Mouse (Mus musculus) embryonic facial prominence, embryonic 14.5 days (tissue): ENCODE data around the gene Ldb3. TPM values are rescaled to one million over a fixed set of nuclear protein-coding genes. Genes with fewer than 3 reads are reported as not detected.
A peak's percentile ranks its signal among the peaks of the same experiment; 100 is the strongest.

Experiments
- ATAC-seq: fragments of 200-750 bp; cut with Nextera tagmentation; 2 replicates; pipeline ENCODE4 v1.8.0; 2017; ENCODE audit warnings: low read depth, moderate number of reproducible peaks, moderate TSS enrichment
- DNase-seq: peaks from one replicate; pipeline ENCODE4 v3.0.0-alpha.2; 2015; ENCODE audit warnings: low spot score
- H3K27ac ChIP-seq: fragments of 300-500 bp; sonication (generic); replicated peaks from 2 replicates; pipeline ENCODE4 v1.5.1; 2014; ENCODE audit warnings: low read depth, mild to moderate bottlenecking, low read length, moderate library complexity
- H3K27me3 ChIP-seq: fragments of 300-500 bp; sonication (generic); replicated peaks from 2 replicates; pipeline ENCODE4 v1.6.1; 2014; ENCODE audit warnings: low read length; ENCODE audit not compliant: control insufficient read depth, insufficient read depth
- H3K36me3 ChIP-seq: fragments of 300-500 bp; sonication (generic); 2 replicates; pipeline ENCODE4 v1.6.1; 2014; ENCODE audit warnings: low read length, mixed read lengths; ENCODE audit not compliant: control insufficient read depth, insufficient read depth
- H3K4me1 ChIP-seq: fragments of 300-500 bp; sonication (generic); 2 replicates; pipeline ENCODE4 v1.6.1; 2014; ENCODE audit warnings: antibody characterized with exemption, low read length; ENCODE audit not compliant: control insufficient read depth, insufficient read depth
- H3K4me2 ChIP-seq: fragments of 300-500 bp; sonication (generic); 2 replicates; pipeline ENCODE4 v1.6.1; 2014; ENCODE audit warnings: low read depth, mild to moderate bottlenecking, low read length, moderate library complexity, mixed read lengths
- H3K4me3 ChIP-seq: fragments of 300-500 bp; sonication (generic); 2 replicates; pipeline ENCODE4 v1.5.1; 2014; ENCODE audit warnings: low read depth, mild to moderate bottlenecking, low read length
- H3K9ac ChIP-seq: fragments of 300-500 bp; sonication (generic); 2 replicates; pipeline ENCODE4 v1.6.1; 2014; ENCODE audit warnings: low read depth, mild to moderate bottlenecking, low read length, moderate library complexity, mixed read lengths
- H3K9me3 ChIP-seq: fragments of 300-500 bp; sonication (generic); 2 replicates; pipeline ENCODE4 v1.6.1; 2016; ENCODE audit warnings: low read length; ENCODE audit not compliant: control insufficient read depth
- WGBS: fragments of 180-500 bp; shearing (Covaris S2); extraction: QIAGEN DNeasy Blood & Tissue Kit; methylation state at CpG from one replicate; pipeline ENCODE4 v1.1.7; 2014; 5-methylcytosine and 5-hydroxymethylcytosine counted together
- polyA plus RNA-seq: library from polyadenylated mRNA; unstranded; fragments of >200 nt; fragmentation: Nextera tagmentation; extraction: Ambion mirVana; gene quantifications from 2 replicates; pipeline ENCODE4 v1.2.1, GENCODE M21; 2014

The Ldb3 gene
- polyA plus RNA-seq, 1 experiment from 2014 or later = 86.4 TPM

- no peak for ATAC-seq
- Histone ChIP-seq H3K4me1 (peaks cover 22% of the 10 kb centered on the region), H3K9ac (no peak overlapping the region), H3K4me2 (no peak overlapping the region), H3K4me3 (no peak overlapping the region), H3K9me3 (no peaks in the 10 kb centered on the region), H3K27ac (no peak overlapping the region), H3K27me3 (no peaks in the 10 kb centered on the region), H3K36me3 (no peaks in the 10 kb centered on the region)
- WGBS = 74% methylated on average over 5 of the region's 5 CpGs
- DNase-seq = no peak
Observed at GRCm38 (mm10) chr14:34504377-34504776, 84.1 kb downstream of the Ldb3 start.

- H3K4me3 ChIP-seq = peak overlapping the region; percentile 98
- H3K36me3 ChIP-seq = no peaks in the 10 kb centered on the region
- H3K9me3 ChIP-seq = no peaks in the 10 kb centered on the region
- peak overlapping the region; percentile 100; the same call in 1 of the 2 replicates for H3K9ac ChIP-seq
- H3K27ac ChIP-seq = peak overlapping the region; percentile 99
- no peaks in the 10 kb centered on the region for H3K27me3 ChIP-seq
- H3K4me2 ChIP-seq = peak overlapping the region; percentile 65
- peaks cover 25% of the 10 kb centered on the region for H3K4me1 ChIP-seq
- DNase-seq (no peak), ATAC-seq (no peak)
- WGBS = 40% methylated on average over 6 of the region's 6 CpGs
Observed at GRCm38 (mm10) chr14:34503759-34504158, 84.7 kb downstream of the Ldb3 start.

GRCm38 (mm10) chr14:34503325-34503647 is 85.2 kb downstream of the Ldb3 start, which contains the start of gene Bmpr1a:
TSS of gene Bmpr1a (minus strand) at chr14:34503341.
- WGBS = 7% methylated on average over 15 of the region's 15 CpGs
- peak within 1 kb of the TSS; percentile 100 for H3K9ac ChIP-seq
- peak within 1 kb of the TSS; percentile 99 for H3K27ac ChIP-seq

GRCm38 (mm10) chr14:34502475-34503324 is 85.8 kb downstream of the Ldb3 start:
- peak overlapping the region; percentile 99 for H3K27ac ChIP-seq
- H3K4me3 ChIP-seq = peak overlapping the region; percentile 98
- peak overlapping the region; percentile 100 for H3K9ac ChIP-seq
- peak; percentile 95 for DNase-seq
- ATAC-seq = peak; percentile 91
- 0% methylated on average over 40 of the region's 115 CpGs for WGBS
- H3K4me1 ChIP-seq = peaks cover 28% of the 10 kb centered on the region
- no peaks in the 10 kb centered on the region for H3K36me3 ChIP-seq
- peak overlapping the region; percentile 65 for H3K4me2 ChIP-seq
- H3K9me3 ChIP-seq = no peaks in the 10 kb centered on the region
- H3K27me3 ChIP-seq = no peaks in the 10 kb centered on the region

More at GRCm38 (mm10) chr14:34503325-34503647, 85.2 kb downstream of the Ldb3 start, which contains the start of gene Bmpr1a:
- Histone ChIP-seq H3K27me3 (no peaks in the 10 kb centered on the region), H3K4me2 (peak within 1 kb of the TSS; percentile 65), H3K36me3 (no peaks in the 10 kb centered on the region), H3K4me1 (peaks cover 25% of the 10 kb centered on the region), H3K4me3 (peak within 1 kb of the TSS; percentile 98), H3K9me3 (no peaks in the 10 kb centered on the region)
- DNase-seq = no peak
- ATAC-seq = no peak

- Histone ChIP-seq H3K9me3 (no peaks in the 10 kb centered on the region), H3K4me1 (peaks cover 32% of the 10 kb centered on the region), H3K36me3 (no peaks in the 10 kb centered on the region), H3K4me2 (peak overlapping the region; percentile 65), H3K9ac (peak overlapping the region; percentile 100), H3K27me3 (no peaks in the 10 kb centered on the region), H3K4me3 (peak overlapping the region; percentile 98), H3K27ac (peak overlapping the region; percentile 99)
- under 1% methylated on average over 21 of the region's 77 CpGs for WGBS
- peak; percentile 55 for ATAC-seq
- DNase-seq = peak; percentile 65
Observed at GRCm38 (mm10) chr14:34501804-34502474, 86.5 kb downstream of the Ldb3 start.

- H3K9me3 ChIP-seq = no peaks in the 10 kb centered on the region
- DNase-seq (peak; percentile 43), ATAC-seq (no peak)
- peak overlapping the region; percentile 98 for H3K4me3 ChIP-seq
- H3K27me3 ChIP-seq = no peaks in the 10 kb centered on the region
- H3K9ac ChIP-seq = peak overlapping the region; percentile 100
- WGBS = under 1% methylated on average over 16 of the region's 16 CpGs
- peaks cover 36% of the 10 kb centered on the region for H3K4me1 ChIP-seq
- H3K36me3 ChIP-seq = no peaks in the 10 kb centered on the region
- H3K27ac ChIP-seq = peak overlapping the region; percentile 99
- H3K4me2 ChIP-seq = peak overlapping the region; percentile 65
Observed at GRCm38 (mm10) chr14:34501447-34501803, 87.1 kb downstream of the Ldb3 start.

- Histone ChIP-seq H3K36me3 (no peaks in the 10 kb centered on the region), H3K27ac (no peak overlapping the region), H3K4me3 (peak overlapping the region; percentile 98), H3K27me3 (no peaks in the 10 kb centered on the region), H3K9me3 (no peaks in the 10 kb centered on the region), H3K9ac (peak overlapping the region; percentile 30; the same call in 1 of the 2 replicates), H3K4me2 (peak overlapping the region; percentile 65), H3K4me1 (peaks cover 46% of the 10 kb centered on the region)
- 8% methylated on average over 4 of the region's 4 CpGs for WGBS
- ATAC-seq (no peak), DNase-seq (no peak)
Observed at GRCm38 (mm10) chr14:34500309-34500708, 88.2 kb downstream of the Ldb3 start.

- H3K4me1 ChIP-seq = peaks cover 46% of the 10 kb centered on the region
- H3K9ac ChIP-seq = no peak overlapping the region
- H3K27me3 ChIP-seq = no peaks in the 10 kb centered on the region
- H3K27ac ChIP-seq = no peak overlapping the region
- ATAC-seq = no peak
- no peak overlapping the region for H3K4me3 ChIP-seq
- H3K4me2 ChIP-seq = peak overlapping the region; percentile 65
- H3K9me3 ChIP-seq = no peaks in the 10 kb centered on the region
- H3K36me3 ChIP-seq = no peaks in the 10 kb centered on the region
- 52% methylated on average over 4 of the region's 4 CpGs for WGBS
- no peak for DNase-seq
Observed at GRCm38 (mm10) chr14:34499664-34500063, 88.8 kb downstream of the Ldb3 start.
